Mouse (Mus musculus) C2C12 (cell line): ENCODE data around the gene Nlgn1. TPM values are rescaled to one million over a fixed set of nuclear protein-coding genes. Genes with fewer than 3 reads are reported as not detected.

Experiments used
- H3K27me3 ChIP-seq: one replicate; pipeline ENCODE4 v1.6.1; 2011; ENCODE audit not compliant: control insufficient read depth, insufficient read depth, insufficient read length
- H3K36me3 ChIP-seq: one replicate; pipeline ENCODE4 v1.6.1; 2011; ENCODE audit not compliant: control insufficient read depth, insufficient read depth
- H3K4me3 ChIP-seq: one replicate; pipeline ENCODE4 v1.5.1; 2011; ENCODE audit warnings: mild to moderate bottlenecking, control low read depth; ENCODE audit not compliant: poor library complexity, insufficient read depth, severe bottlenecking
- H3K79me2 ChIP-seq: one replicate; pipeline ENCODE4 v1.6.1; 2011; ENCODE audit not compliant: control insufficient read depth, insufficient read depth
- H3K79me3 ChIP-seq: one replicate; pipeline ENCODE4 v1.6.1; 2011; ENCODE audit warnings: low read depth, control low read depth
- H3ac ChIP-seq: one replicate; pipeline ENCODE3; 2011; ENCODE audit warnings: low read depth; ENCODE audit not compliant: control insufficient read depth, insufficient read length
- CEBPB ChIP-seq: IDR thresholded peaks from one replicate; pipeline ENCODE4 v1.6.1; 2011; ENCODE audit warnings: low read depth, mild to moderate bottlenecking, control low read depth, moderate library complexity
- CTCF ChIP-seq: IDR thresholded peaks from one replicate; pipeline ENCODE4 v1.5.1; 2011; ENCODE audit not compliant: control insufficient read depth, insufficient read depth, insufficient read length
- FOSL1 ChIP-seq: IDR thresholded peaks from one replicate; pipeline ENCODE4 v1.8.0; 2011; ENCODE audit warnings: mild to moderate bottlenecking, low read length; ENCODE audit not compliant: poor library complexity, insufficient read depth, severe bottlenecking
- MAX ChIP-seq: IDR thresholded peaks from one replicate; pipeline ENCODE4 v1.6.1; 2011; ENCODE audit warnings: mild to moderate bottlenecking, control low read depth
- MYOD1 ChIP-seq: IDR thresholded peaks from one replicate; pipeline ENCODE4 v1.6.1; 2011; ENCODE audit warnings: low read depth; ENCODE audit not compliant: control insufficient read depth, insufficient read length
- MYOG ChIP-seq: IDR thresholded peaks from one replicate; pipeline ENCODE4 v1.6.1; 2011; ENCODE audit not compliant: control insufficient read depth, insufficient read length; ENCODE audit errors: extremely low read depth
- USF1 ChIP-seq: IDR thresholded peaks from one replicate; pipeline ENCODE4 v1.6.1; 2011; ENCODE audit warnings: low read depth, mild to moderate bottlenecking, control low read depth, moderate library complexity
- polyA plus RNA-seq: library from polyadenylated mRNA; unstranded; fragments of >200 nt; fragmentation: generic; extraction: Trizol; gene quantifications from one replicate; pipeline ENCODE4 v1.2.1, GENCODE M21; 2012; ENCODE audit warnings: missing spikeins

Gene Nlgn1
- polyA plus RNA-seq, 1 experiment, result not detected

DNA sequence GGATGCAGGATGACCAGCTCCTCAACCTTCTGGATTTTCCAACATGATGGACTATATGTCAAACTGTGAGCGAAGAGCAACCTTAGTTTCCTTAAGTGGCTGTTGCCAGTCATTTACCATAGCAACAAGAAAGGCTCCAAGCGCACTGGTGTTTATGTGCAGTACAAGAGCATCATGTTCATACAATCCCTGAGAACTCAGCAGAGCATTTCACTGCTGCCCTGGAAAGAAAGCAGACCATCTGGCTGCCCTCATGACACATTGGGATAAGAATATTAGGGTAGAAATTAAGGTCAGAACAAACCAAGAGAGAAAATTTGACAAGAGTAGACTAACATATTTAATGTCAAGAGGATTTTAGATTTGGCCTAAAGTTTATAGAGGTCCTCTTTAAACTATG lies 306.2 kb downstream of the Nlgn1 start:
- TF ChIP-seq MYOD1 (no peak), MYOG (no peak), MAX (no peak), USF1 (no peak), CTCF (no peak), CEBPB (no peak)
- Histone ChIP-seq H3K36me3 (no peaks in the 10 kb centered on the region), H3K79me2 (no peaks in the 10 kb centered on the region), H3K79me3 (no peaks in the 10 kb centered on the region), H3K27me3 (no peaks in the 10 kb centered on the region), H3ac (no peak overlapping the region), H3K4me3 (no peak overlapping the region)

DNA sequence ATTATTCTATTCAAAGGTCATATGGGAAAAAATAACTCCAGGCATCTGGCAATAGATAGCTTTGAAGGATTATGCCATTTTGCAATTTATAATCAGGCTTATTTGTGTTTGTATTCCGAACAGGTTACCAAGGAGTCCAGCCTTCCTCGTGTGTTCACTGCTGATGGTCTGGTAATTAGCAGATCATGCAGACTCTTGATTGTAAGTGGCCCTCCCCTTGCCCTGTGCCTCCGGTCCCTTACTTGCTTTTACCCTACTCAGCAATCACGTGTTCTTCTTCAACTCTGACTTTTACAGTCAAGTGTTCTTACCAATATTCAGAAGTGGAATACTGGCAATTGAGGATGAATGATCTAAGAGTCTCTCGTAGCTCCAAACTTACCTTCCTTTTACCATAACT lies 309.0 kb downstream of the Nlgn1 start:
- H3K36me3 ChIP-seq, result no peaks in the 10 kb centered on the region
- TF ChIP-seq MAX (no peak), CEBPB (no peak), CTCF (no peak), MYOD1 (no peak), USF1 (no peak), MYOG (no peak), FOSL1 (no peak)
- no peaks in the 10 kb centered on the region for H3K27me3 ChIP-seq

DNA sequence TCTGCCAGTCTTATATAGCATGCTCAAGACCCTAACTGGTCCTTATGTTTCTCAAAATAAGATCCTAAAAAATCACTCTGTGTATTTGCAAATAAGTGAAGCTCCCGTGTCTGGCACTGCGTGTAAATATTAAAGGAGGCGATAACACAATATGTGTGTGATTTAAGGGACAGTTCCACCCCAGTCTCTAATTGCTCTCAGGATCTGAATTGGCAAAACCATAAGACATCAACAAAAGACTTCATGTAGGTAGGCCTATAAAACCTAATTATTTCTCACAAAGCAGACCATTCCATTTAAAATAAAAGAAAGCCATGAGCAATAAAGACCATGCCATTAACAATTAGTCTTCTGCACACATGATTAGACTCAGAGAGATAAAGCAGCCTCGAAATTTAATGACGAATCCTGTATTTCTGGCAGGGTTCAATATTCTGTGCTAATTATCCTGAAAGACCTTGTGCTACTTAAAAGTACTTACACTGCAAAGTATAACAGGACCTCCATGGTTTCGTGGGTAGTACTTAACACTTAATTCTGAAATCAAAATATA lies 310.6 kb downstream of the Nlgn1 start:
- H3ac ChIP-seq, result no peak overlapping the region
- H3K79me3 ChIP-seq, result no peaks in the 10 kb centered on the region
- no peaks in the 10 kb centered on the region for H3K79me2 ChIP-seq
- TF ChIP-seq MYOD1, result no peak
- no peak for TF ChIP-seq CTCF
- TF ChIP-seq FOSL1, result no peak
- TF ChIP-seq USF1, result no peak
- TF ChIP-seq MAX, result no peak
- no peak for TF ChIP-seq MYOG
- H3K4me3 ChIP-seq, result no peak overlapping the region
- no peaks in the 10 kb centered on the region for H3K36me3 ChIP-seq
- no peaks in the 10 kb centered on the region for H3K27me3 ChIP-seq

More for the DNA sequence above, 309.0 kb downstream of the Nlgn1 start:
- no peaks in the 10 kb centered on the region for H3K79me3 ChIP-seq
- no peak overlapping the region for H3K4me3 ChIP-seq
- no peak overlapping the region for H3ac ChIP-seq
- no peaks in the 10 kb centered on the region for H3K79me2 ChIP-seq

DNA sequence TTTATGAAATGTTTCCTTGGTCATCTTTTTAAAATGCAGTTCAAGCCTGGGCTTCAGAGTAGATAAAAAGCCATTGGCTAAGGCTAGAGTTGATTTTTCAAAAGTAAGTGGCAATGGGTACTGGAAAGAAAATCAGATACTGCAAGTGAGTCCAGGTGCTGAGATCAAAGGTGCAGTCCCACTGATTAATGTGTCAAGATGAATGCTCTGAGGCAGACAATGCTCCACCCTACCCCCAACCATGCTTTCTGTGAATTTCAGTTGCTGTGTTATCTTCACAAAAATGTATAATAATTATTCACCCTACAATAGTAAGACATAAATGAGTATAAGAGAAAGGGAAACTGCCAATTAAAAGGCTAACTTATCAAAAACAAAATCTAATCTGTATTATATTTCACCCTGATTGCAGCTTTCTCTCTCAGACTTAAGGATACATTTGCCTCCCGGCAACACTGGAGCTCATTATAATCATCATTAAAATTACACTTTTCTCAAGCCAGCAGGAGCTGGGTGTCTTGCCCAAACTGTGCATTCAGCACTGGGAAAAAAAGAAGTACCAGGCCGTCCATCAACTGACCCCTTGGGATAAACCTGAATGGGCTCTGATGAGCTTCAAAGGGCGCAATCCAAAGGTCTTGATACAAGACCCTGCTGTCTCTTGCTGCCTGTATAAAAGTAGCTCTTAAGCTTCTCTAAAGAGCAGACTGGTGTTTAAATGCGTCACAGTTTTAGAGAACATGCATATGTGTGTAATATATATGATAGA lies 320.8 kb downstream of the Nlgn1 start:
- Histone ChIP-seq H3K79me3 (no peaks in the 10 kb centered on the region), H3ac (no peak overlapping the region), H3K36me3 (no peaks in the 10 kb centered on the region), H3K27me3 (no peaks in the 10 kb centered on the region), H3K79me2 (no peaks in the 10 kb centered on the region), H3K4me3 (no peak overlapping the region)
- TF ChIP-seq USF1, result no peak
- no peak for TF ChIP-seq MAX
- no peak for TF ChIP-seq CTCF
- no peak for TF ChIP-seq CEBPB
- no peak for TF ChIP-seq MYOG
- TF ChIP-seq FOSL1, result no peak
- TF ChIP-seq MYOD1, result no peak

DNA sequence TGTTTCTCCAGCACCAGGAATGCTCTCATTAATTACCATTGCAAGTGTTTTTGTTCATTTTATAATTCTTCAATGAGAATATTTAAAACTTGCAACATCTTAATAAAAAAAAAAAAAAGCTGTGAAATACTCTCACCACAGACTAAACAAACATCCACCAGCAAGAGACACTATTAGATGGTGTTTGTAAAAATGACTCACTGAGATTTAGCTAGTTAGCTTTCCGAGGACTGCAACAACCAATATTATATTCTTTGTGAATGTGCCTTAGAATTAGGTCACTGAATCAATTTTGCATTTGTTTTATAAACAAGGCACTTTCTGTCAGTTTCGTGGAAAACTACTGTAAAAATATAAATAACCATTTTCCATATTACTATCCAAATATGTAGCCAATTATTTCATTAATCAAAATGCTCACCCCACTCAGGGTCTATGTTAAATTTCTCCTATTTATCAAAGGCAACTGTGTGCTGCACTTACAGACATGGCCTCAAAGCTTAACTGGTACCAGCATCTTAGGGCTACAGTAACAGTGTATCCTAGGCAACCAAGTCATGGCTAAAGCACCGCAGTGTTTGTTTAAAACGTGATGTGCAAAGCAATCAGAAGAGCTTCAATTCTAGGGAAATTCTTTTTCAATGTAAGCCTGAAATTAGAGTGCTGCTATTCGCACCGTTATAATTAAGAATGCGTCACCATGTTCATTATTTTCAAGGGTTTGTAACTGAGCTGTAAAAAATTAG lies 329.2 kb downstream of the Nlgn1 start:
- Histone ChIP-seq H3K4me3 (no peak overlapping the region), H3K36me3 (no peaks in the 10 kb centered on the region), H3K79me2 (no peaks in the 10 kb centered on the region), H3ac (no peak overlapping the region), H3K79me3 (no peaks in the 10 kb centered on the region), H3K27me3 (no peaks in the 10 kb centered on the region)
- TF ChIP-seq FOSL1 (no peak), CEBPB (no peak), CTCF (no peak), USF1 (no peak), MAX (no peak), MYOG (no peak), MYOD1 (no peak)
